Mouse (Mus musculus) heart, embryonic 14.5 days (tissue): ENCODE measurements around the gene Mta3. TPM values are rescaled to one million over a fixed set of nuclear protein-coding genes. Genes with fewer than 3 reads are reported as not detected.

Experiments
- ATAC-seq: fragments of 200-750 bp; cut with Nextera tagmentation; 2 replicates; pipeline ENCODE4 v1.8.0; 2017; ENCODE audit warnings: low read depth, moderate TSS enrichment; ENCODE audit not compliant: insufficient number of reproducible peaks, insufficient read depth, low FRiP score
- H3K27ac ChIP-seq, 2 experiments: fragments of 200-500 bp in 1 of 2; fragments of 300-500 bp in 1 of 2; sonication (generic) in 1 of 2; replicated peaks in 1 of 2; 2 replicates each; pipeline ENCODE4 v1.5.1; 2012 to 2014; ENCODE audit warnings: low read depth in 2 of 2, low read length in 2 of 2, control low read depth in 1 of 2, mild to moderate bottlenecking in 1 of 2, mixed read lengths in 1 of 2; ENCODE audit not compliant: control insufficient read depth in 1 of 2, insufficient read depth in 1 of 2
- H3K27me3 ChIP-seq: fragments of 300-500 bp; sonication (generic); 2 replicates; pipeline ENCODE4 v1.6.1; 2014; ENCODE audit warnings: mild to moderate bottlenecking, low read length, control low read depth; ENCODE audit not compliant: control insufficient read depth, insufficient read depth
- H3K36me3 ChIP-seq: fragments of 300-500 bp; sonication (generic); 2 replicates; pipeline ENCODE4 v1.6.1; 2014; ENCODE audit warnings: mild to moderate bottlenecking, control low read depth, low read length, mixed read lengths; ENCODE audit not compliant: control insufficient read depth, insufficient read depth
- H3K4me1 ChIP-seq, 2 experiments: fragments of 200-500 bp in 1 of 2; fragments of 300-500 bp in 1 of 2; sonication (generic) in 1 of 2; 2 replicates each; pipeline ENCODE4 v1.6.1; 2012 to 2014; ENCODE audit warnings: low read length in 2 of 2, control low read depth in 1 of 2, mixed read lengths in 1 of 2; ENCODE audit not compliant: control insufficient read depth in 2 of 2, insufficient read depth in 2 of 2
- H3K4me2 ChIP-seq: fragments of 300-500 bp; sonication (generic); 2 replicates; pipeline ENCODE4 v1.6.1; 2014; ENCODE audit warnings: mild to moderate bottlenecking, low read length
- H3K4me3 ChIP-seq, 2 experiments: fragments of 200-500 bp in 1 of 2; fragments of 300-500 bp in 1 of 2; sonication (generic) in 1 of 2; 2 replicates each; pipeline ENCODE4 v1.5.1; 2012 to 2014; ENCODE audit warnings: low read length in 2 of 2, mild to moderate bottlenecking in 2 of 2, control low read depth in 1 of 2, low read depth in 1 of 2, moderate library complexity in 1 of 2; ENCODE audit not compliant: control insufficient read depth in 1 of 2, insufficient read depth in 1 of 2
- H3K9ac ChIP-seq: fragments of 300-500 bp; sonication (generic); 2 replicates; pipeline ENCODE4 v1.6.1; 2014; ENCODE audit warnings: mild to moderate bottlenecking, low read length
- H3K9me3 ChIP-seq: fragments of 300-500 bp; sonication (generic); 2 replicates; pipeline ENCODE4 v1.6.1; 2016; ENCODE audit warnings: low read length, control low read depth; ENCODE audit not compliant: control insufficient read depth
- WGBS: fragments of 180-500 bp; shearing (Covaris S2); extraction: QIAGEN DNeasy Blood & Tissue Kit; methylation state at CpG from one replicate; pipeline ENCODE4 v1.1.7; 2014; 5-methylcytosine and 5-hydroxymethylcytosine counted together
- polyA plus RNA-seq: library from polyadenylated mRNA; unstranded; fragments of >200 nt; fragmentation: Nextera tagmentation; extraction: Ambion mirVana; gene quantifications from 2 replicates; pipeline ENCODE4 v1.2.1, GENCODE M21; 2014

The Mta3 gene
- polyA plus RNA-seq, 1 experiment from 2014 or later: 37.0 TPM

DNA sequence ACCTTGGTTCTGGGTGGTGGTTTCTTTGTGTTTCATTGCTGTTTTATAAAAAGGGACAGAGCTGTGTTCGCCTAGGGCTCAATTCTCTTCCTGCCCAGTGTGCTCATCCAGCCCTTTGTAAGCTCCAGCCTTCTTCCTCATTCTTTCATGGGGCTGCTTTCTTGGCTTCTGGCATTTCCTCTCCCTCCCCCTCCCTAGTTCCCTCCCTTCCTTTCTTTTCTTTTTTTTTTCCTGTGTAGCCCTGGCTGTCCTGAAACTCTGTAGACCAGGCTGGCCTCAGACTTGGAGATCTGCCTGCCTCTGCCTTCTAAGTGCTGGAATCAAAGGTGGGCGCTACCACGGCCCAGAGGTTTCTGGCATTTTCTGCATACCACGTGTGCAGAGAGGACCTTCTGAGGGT, 21.7 kb downstream of the Mta3 start:
- Histone ChIP-seq H3K27ac (no peak overlapping the region), H3K9ac (no peak overlapping the region), H3K4me3 (no peak overlapping the region), H3K36me3 (0 out of 2 replicates have a peak, but pooled peaks cover 4% of the 10 kb centered on the region), H3K4me2 (no peak overlapping the region), H3K27me3 (no peaks in the 10 kb centered on the region), H3K9me3 (no peaks in the 10 kb centered on the region), H3K4me1 (peaks cover 6 to 9% of the 10 kb centered on the region in 2 experiments; a peak in 3 of 4 replicates)
- no peak for ATAC-seq
- WGBS: 93% methylated on average over 4 of the region's 4 CpGs

DNA sequence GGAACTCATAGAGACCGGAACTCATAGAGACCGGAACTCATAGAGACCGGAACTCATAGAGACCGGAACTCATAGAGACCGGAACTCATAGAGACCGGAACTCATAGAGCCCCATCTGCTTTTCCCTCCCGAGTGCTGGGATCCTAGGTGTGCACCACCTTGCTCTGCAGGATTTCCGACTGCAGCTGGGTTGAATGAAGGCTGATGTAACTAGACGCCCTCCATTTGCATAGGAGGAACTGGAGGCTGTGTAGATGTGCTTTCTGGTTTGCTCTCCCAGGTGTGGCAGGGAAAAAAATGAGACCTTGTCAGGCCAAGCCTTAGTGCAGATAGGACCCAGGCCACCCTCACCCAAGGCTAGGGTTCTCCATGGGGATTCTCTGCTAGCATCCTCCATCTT, 23.1 kb downstream of the Mta3 start:
- H3K4me2 ChIP-seq: no peak overlapping the region
- WGBS: 96% methylated on average over 9 of the region's 9 CpGs
- H3K4me3 ChIP-seq: no peak overlapping the region
- H3K9me3 ChIP-seq: no peaks in the 10 kb centered on the region
- no peak overlapping the region for H3K9ac ChIP-seq
- H3K27ac ChIP-seq: no peak overlapping the region
- no peaks in the 10 kb centered on the region for H3K27me3 ChIP-seq
- 0 out of 2 replicates have a peak, but pooled peaks cover 4% of the 10 kb centered on the region for H3K36me3 ChIP-seq
- ATAC-seq: no peak
- peaks cover 6% of the 10 kb centered on the region in 2 experiments; a peak in 3 of 4 replicates for H3K4me1 ChIP-seq

DNA sequence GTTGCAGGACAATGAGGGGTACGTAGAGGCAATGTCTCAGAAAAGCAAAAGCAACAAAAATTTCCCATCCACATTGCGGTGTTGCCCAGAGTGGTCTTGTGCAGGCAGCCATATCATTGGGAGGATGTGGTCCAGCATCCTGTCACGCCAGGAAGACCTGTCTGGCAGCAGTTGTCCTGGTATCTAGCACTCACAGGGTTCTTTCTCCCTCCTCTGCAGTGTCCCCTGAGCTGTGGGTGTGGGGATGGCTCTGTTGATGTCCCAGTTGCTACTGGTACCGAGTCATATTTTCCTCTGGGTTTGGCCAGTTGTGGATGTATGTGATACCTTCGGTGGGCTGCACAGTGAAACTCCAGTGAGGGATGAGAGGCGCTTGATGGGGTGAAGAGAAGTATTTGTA, 24.2 kb downstream of the Mta3 start:
- Histone ChIP-seq H3K9me3 (no peaks in the 10 kb centered on the region), H3K36me3 (0 out of 2 replicates have a peak, but pooled peaks cover 4% of the 10 kb centered on the region), H3K9ac (no peak overlapping the region), H3K27me3 (no peaks in the 10 kb centered on the region), H3K4me2 (no peak overlapping the region), H3K27ac (no peak overlapping the region), H3K4me3 (no peak overlapping the region), H3K4me1 (peaks cover 6% of the 10 kb centered on the region in 2 experiments; a peak in 3 of 4 replicates)
- ATAC-seq: no peak
- WGBS: 89% methylated on average over 6 of the region's 6 CpGs

DNA sequence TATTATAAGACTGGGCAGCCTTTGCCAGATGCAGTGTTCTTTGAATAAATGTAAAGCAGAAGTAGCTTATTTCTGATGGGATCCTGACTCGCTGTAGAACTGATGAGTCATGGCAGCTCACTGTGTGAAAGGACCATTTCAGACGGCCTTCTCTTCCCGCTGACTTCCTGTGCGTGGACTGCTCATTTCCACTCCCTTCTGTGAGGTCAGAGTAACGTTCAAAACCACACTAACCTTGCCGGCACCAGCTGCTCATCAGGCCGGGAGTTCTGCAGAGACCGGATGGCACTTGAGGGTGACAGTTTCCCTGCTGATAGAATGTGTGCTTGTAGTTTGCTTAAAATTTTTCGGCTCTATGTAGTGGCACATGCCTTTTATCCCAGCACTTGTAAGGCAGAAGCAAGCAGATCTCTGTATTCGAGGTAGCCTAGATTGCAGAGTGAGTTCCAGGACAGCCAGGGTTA, 26.2 kb downstream of the Mta3 start:
- Histone ChIP-seq H3K36me3 (no peaks in the 10 kb centered on the region), H3K27me3 (no peaks in the 10 kb centered on the region), H3K9me3 (no peaks in the 10 kb centered on the region), H3K4me1 (peaks cover 6% of the 10 kb centered on the region in 2 experiments; a peak in 3 of 4 replicates), H3K4me2 (no peak overlapping the region), H3K9ac (no peak overlapping the region), H3K27ac (peak overlapping the region in 1 of 2 experiments; percentile 21; a peak in 2 of 4 replicates), H3K4me3 (no peak overlapping the region)
- WGBS: 50% methylated on average over 10 of the region's 10 CpGs
- no peak for ATAC-seq

- 55% methylated on average over 5 of the region's 5 CpGs for WGBS
- no peaks in the 10 kb centered on the region for H3K36me3 ChIP-seq
- ATAC-seq: no peak
- no peak overlapping the region for H3K4me3 ChIP-seq
- H3K27ac ChIP-seq: no peak overlapping the region
- H3K4me2 ChIP-seq: no peak overlapping the region
- peaks cover 6% of the 10 kb centered on the region in 2 experiments; a peak in 3 of 4 replicates for H3K4me1 ChIP-seq
- H3K9ac ChIP-seq: no peak overlapping the region
- no peaks in the 10 kb centered on the region for H3K27me3 ChIP-seq
- H3K9me3 ChIP-seq: no peaks in the 10 kb centered on the region
These were observed 26.8 kb downstream of the Mta3 start for GRCm38 (mm10) chr17:83732801-83733200.

DNA sequence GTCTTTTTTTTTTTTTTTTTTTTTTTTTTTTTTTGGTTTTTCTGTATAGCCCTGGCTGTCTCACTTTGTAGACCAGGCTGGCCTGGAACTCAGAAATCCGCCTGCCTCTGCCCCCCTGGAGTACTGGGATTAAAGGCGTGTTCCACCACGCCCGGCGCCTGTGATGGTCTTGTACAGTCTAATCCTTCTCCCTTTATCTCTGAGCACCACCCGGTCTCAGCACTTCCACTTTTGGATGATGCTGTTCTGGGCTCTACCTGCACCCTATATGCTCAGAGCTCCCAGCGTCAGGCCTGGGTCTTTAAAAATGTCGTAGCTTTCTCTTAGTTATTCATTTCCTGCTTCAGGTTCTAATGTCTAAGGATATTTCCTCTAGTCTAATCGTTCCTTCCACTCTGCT, 30.7 kb downstream of the Mta3 start:
- H3K36me3 ChIP-seq: peaks cover 26% of the 10 kb centered on the region
- no peak overlapping the region for H3K9ac ChIP-seq
- H3K4me3 ChIP-seq: no peak overlapping the region
- no peak overlapping the region for H3K4me2 ChIP-seq
- peaks cover 3% of the 10 kb centered on the region in 2 experiments; a peak in 3 of 4 replicates for H3K4me1 ChIP-seq
- no peak for ATAC-seq
- 91% methylated on average over 9 of the region's 9 CpGs for WGBS
- H3K27ac ChIP-seq: no peak overlapping the region
- no peaks in the 10 kb centered on the region for H3K27me3 ChIP-seq
- no peaks in the 10 kb centered on the region for H3K9me3 ChIP-seq

DNA sequence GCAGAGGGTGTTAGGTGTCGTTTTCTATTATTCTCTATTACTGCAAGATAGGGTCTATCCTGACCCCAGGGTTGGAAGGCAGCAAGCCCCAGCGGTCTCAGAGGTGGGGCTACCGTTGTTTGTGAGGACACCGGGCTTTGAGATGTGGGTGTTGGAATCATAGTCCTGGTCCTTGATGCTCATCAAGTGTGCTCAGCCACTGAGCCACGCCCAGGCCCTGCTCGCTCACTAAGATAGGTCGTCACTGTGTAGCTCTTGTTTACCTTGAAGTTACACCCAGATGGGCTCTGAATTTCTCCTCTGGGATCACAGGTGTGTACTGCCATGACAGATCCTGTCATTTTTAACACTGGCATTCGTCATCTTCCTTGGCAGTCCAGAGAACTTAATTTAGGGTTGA, 31.8 kb downstream of the Mta3 start:
- Histone ChIP-seq H3K4me1 (no peaks in the 10 kb centered on the region; a peak in 1 of 4 replicates), H3K4me3 (no peak overlapping the region), H3K27me3 (no peaks in the 10 kb centered on the region), H3K27ac (no peak overlapping the region), H3K9me3 (no peaks in the 10 kb centered on the region), H3K4me2 (no peak overlapping the region), H3K36me3 (peaks cover 26% of the 10 kb centered on the region), H3K9ac (no peak overlapping the region)
- ATAC-seq: no peak
- 91% methylated on average over 8 of the region's 8 CpGs for WGBS

GRCm38 (mm10) chr17:83740135-83740676, 34.2 kb downstream of the Mta3 start:
- H3K9me3 ChIP-seq: peaks cover 9% of the 10 kb centered on the region; the same call in 1 of the 2 replicates
- no peaks in the 10 kb centered on the region for H3K27me3 ChIP-seq
- ATAC-seq: no peak
- no peak overlapping the region for H3K4me2 ChIP-seq
- H3K9ac ChIP-seq: no peak overlapping the region
- peaks cover 39% of the 10 kb centered on the region for H3K36me3 ChIP-seq
- WGBS: 86% methylated on average over 7 of the region's 7 CpGs
- no peak overlapping the region for H3K4me3 ChIP-seq
- H3K4me1 ChIP-seq: no peaks in the 10 kb centered on the region; a peak in 1 of 4 replicates
- H3K27ac ChIP-seq: no peak overlapping the region
